Mouse (Mus musculus) heart, postnatal 0 days (tissue): Measurements from ENCODE around the gene Slc43a2.
A peak's percentile ranks its signal among the peaks of the same experiment; 100 is the strongest.

Source experiments
- CTCF ChIP-seq: IDR thresholded peaks from 2 replicates; pipeline ENCODE4 v1.5.1; 2016; ENCODE audit warnings: antibody characterized with exemption, control low read depth, low read depth
- EP300 ChIP-seq: IDR thresholded peaks from 2 replicates; pipeline ENCODE4 v1.6.1; 2016; ENCODE audit warnings: antibody characterized with exemption, low read depth

DNA sequence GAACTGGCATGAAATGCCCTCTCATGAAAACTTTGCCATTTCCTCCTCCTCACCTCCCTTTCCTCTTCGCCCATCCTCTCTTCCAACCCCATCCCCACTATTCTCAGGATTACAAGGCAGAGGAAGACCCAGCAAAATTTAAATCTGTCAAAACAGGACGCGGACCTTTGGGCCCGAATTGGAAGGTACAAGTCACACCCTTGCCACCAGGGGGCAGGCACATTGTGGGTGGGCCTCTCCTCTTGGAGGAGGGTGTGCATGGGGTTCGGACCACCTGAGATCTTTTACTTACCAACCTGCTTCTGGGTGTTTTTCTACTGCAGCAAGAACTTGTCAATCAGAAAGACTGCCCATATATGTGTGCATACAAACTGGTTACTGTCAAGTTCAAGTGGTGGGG, 87.6 kb downstream of the Slc43a2 start:
- TF ChIP-seq CTCF (peak; percentile 58), EP300 (no peak)
